Mouse (Mus musculus) testis, adult 2 months (tissue): ENCODE data around the gene Pnn.

Experiments
- CTCF ChIP-seq: fragments of 200-500 bp; IDR thresholded peaks from 2 replicates; pipeline ENCODE4 v1.5.1; 2012; ENCODE audit warnings: low read depth, mild to moderate bottlenecking, inconsistent platforms, low read length, moderate library complexity; ENCODE audit not compliant: control insufficient read depth, insufficient read depth, insufficient replicate concordance
- POLR2A ChIP-seq: fragments of 200-500 bp; IDR thresholded peaks from 2 replicates; pipeline ENCODE4 v1.6.1; 2012; ENCODE audit warnings: low read depth, mild to moderate bottlenecking, inconsistent platforms, low read length, moderate library complexity; ENCODE audit not compliant: control insufficient read depth

DNA sequence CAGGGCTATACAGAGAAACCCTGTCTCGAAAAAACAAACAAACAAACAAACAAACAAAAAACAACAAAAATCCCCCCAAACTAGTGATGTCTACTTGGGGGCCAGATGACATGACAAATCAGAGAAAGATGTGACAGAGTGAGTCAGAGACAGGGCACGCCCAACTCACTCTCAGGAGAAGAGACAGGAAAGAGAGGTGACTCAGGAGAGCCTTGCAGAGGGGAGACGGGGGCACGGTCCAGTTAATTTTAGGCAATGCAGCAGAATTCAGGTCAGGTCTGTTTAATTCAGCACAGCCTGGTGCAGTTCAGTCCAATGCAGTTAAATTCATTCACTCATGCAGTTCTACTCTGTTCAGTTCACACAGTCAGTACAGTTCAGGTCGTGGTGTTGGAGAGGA, 19.5 kb downstream of the Pnn start:
- TF ChIP-seq CTCF, result no peak
- no peak for TF ChIP-seq POLR2A
